Mouse (Mus musculus): ENCODE data around the gene Bola1. TPM values are rescaled to one million over a fixed set of nuclear protein-coding genes. Genes with fewer than 3 reads are reported as not detected.
"Not testable (repeated sequence)": the region's sequence is repeated elsewhere in the genome, so short reads cannot be mapped to it uniquely, and the experiment has no call there.

Bola1 gene
- polyA plus RNA-seq, 1 experiment = 55.4 TPM

- TF ChIP-seq CTCF (IDR thresholded peaks at IDR 0.05; ENCODE audit: borderline replicate concordance, control insufficient read depth, extremely low read depth, insufficient read depth, low read length, poor library complexity) = no peak
- TF ChIP-seq POLR2A (IDR thresholded peaks at IDR 0.05; ENCODE audit: control insufficient read depth, extremely low read depth, insufficient read depth, low read length, poor library complexity) = no peak
- no peaks in the 10 kb centered on the region for H3K36me3 ChIP-seq (ENCODE audit: control insufficient read depth, insufficient read depth, low read length)
- 82% methylated on average over 2 of the region's 2 CpGs for WGBS
- peaks cover 19% of the 10 kb centered on the region for H3K4me1 ChIP-seq (replicated peaks; ENCODE audit: control insufficient read depth, insufficient read depth, low read length)
- DNase-seq = no peak
- no peaks in the 10 kb centered on the region for H3K27me3 ChIP-seq (ENCODE audit: control insufficient read depth, insufficient read depth, low read length)
- H3K27ac ChIP-seq (ENCODE audit: control insufficient read depth, insufficient read depth, low read length) = no peak overlapping the region
- no peak overlapping the region for H3K4me3 ChIP-seq (ENCODE audit: control insufficient read depth, insufficient read depth, low read length)
These were observed 5.9 kb upstream of the Bola1 start for GRCm38 (mm10) chr3:96225421-96225820.

- no peak for DNase-seq
- no peaks in the 10 kb centered on the region for H3K27me3 ChIP-seq (ENCODE audit: control insufficient read depth, insufficient read depth, low read length)
- peaks cover 23% of the 10 kb centered on the region for H3K4me1 ChIP-seq (replicated peaks; ENCODE audit: control insufficient read depth, insufficient read depth, low read length)
- no peak for TF ChIP-seq CTCF (IDR thresholded peaks at IDR 0.05; ENCODE audit: borderline replicate concordance, control insufficient read depth, extremely low read depth, insufficient read depth, low read length, poor library complexity)
- no peak for TF ChIP-seq POLR2A (IDR thresholded peaks at IDR 0.05; ENCODE audit: control insufficient read depth, extremely low read depth, insufficient read depth, low read length, poor library complexity)
- 92% methylated on average over 4 of the region's 4 CpGs for WGBS
- H3K36me3 ChIP-seq (ENCODE audit: control insufficient read depth, insufficient read depth, low read length) = no peaks in the 10 kb centered on the region
- no peak overlapping the region for H3K27ac ChIP-seq (ENCODE audit: control insufficient read depth, insufficient read depth, low read length)
- H3K4me3 ChIP-seq (ENCODE audit: control insufficient read depth, insufficient read depth, low read length) = no peak overlapping the region
These were observed 3.3 kb upstream of the Bola1 start for GRCm38 (mm10) chr3:96222774-96223173.

- peak; percentile 45 for DNase-seq
- H3K36me3 ChIP-seq (ENCODE audit: control insufficient read depth, insufficient read depth, low read length) = no peaks in the 10 kb centered on the region
- H3K27ac ChIP-seq (ENCODE audit: control insufficient read depth, insufficient read depth, low read length) = peak overlapping the region; percentile 97
- no peak for TF ChIP-seq POLR2A (IDR thresholded peaks at IDR 0.05; ENCODE audit: control insufficient read depth, extremely low read depth, insufficient read depth, low read length, poor library complexity)
- TF ChIP-seq CTCF (IDR thresholded peaks at IDR 0.05; ENCODE audit: borderline replicate concordance, control insufficient read depth, extremely low read depth, insufficient read depth, low read length, poor library complexity) = no peak
- no peaks in the 10 kb centered on the region for H3K27me3 ChIP-seq (ENCODE audit: control insufficient read depth, insufficient read depth, low read length)
- H3K4me1 ChIP-seq (replicated peaks; ENCODE audit: control insufficient read depth, insufficient read depth, low read length) = peaks cover 23% of the 10 kb centered on the region
- peak overlapping the region; percentile 89 for H3K4me3 ChIP-seq (ENCODE audit: control insufficient read depth, insufficient read depth, low read length)
- 8% methylated on average over 9 of the region's 9 CpGs for WGBS
These were observed 2.1 kb upstream of the Bola1 start for GRCm38 (mm10) chr3:96221640-96222038.

- peak within 1 kb of the TSS; percentile 98 for H3K27ac ChIP-seq (ENCODE audit: control insufficient read depth, insufficient read depth, low read length)
- H3K27me3 ChIP-seq (ENCODE audit: control insufficient read depth, insufficient read depth, low read length) = no peaks in the 10 kb centered on the region
- peak; percentile 90 for DNase-seq
- H3K4me3 ChIP-seq (ENCODE audit: control insufficient read depth, insufficient read depth, low read length) = peak within 1 kb of the TSS; percentile 89
- TF ChIP-seq POLR2A (IDR thresholded peaks at IDR 0.05; ENCODE audit: control insufficient read depth, extremely low read depth, insufficient read depth, low read length, poor library complexity) (peak; percentile 50; the same call in 1 of the 2 replicates), CTCF (IDR thresholded peaks at IDR 0.05; ENCODE audit: borderline replicate concordance, control insufficient read depth, extremely low read depth, insufficient read depth, low read length, poor library complexity) (no peak)
- under 1% methylated on average over 43 of the region's 43 CpGs for WGBS
- H3K36me3 ChIP-seq (ENCODE audit: control insufficient read depth, insufficient read depth, low read length) = no peaks in the 10 kb centered on the region
- peaks cover 23% of the 10 kb centered on the region for H3K4me1 ChIP-seq (replicated peaks; ENCODE audit: control insufficient read depth, insufficient read depth, low read length)
These were observed 1.5 kb upstream of the Bola1 start, which contains the start of the genes Hist2h2ac and Hist2h2be for GRCm38 (mm10) chr3:96220765-96221639. Gene Hist2h2ac (minus strand): TSS chr3:96220880. Gene Hist2h2be (plus strand): TSS chr3:96221119.

DNA sequence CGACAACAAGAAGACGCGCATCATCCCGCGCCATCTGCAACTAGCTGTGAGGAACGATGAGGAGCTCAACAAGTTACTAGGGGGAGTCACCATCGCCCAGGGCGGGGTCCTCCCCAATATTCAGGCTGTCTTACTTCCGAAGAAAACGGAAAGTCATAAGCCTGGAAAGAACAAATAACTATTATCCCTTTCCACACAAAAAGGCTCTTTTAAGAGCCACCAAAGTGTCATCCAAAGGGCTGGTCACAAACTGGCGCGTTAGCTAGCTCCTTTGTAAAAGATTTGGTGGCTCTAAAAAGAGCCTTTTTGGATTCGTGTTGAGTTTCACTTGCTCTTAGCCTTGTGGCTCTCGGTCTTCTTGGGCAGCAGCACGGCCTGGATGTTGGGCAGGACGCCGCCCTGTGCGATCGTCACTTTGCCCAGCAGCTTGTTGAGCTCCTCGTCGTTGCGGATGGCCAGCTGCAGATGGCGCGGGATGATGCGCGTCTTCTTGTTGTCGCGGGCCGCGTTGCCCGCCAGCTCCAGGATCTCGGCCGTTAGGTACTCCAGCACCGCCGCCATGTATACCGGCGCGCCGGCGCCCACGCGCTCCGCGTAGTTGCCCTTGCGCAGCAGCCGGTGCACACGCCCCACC lies 739 bp upstream of the Bola1 start:
- Histone ChIP-seq H3K27ac (ENCODE audit: control insufficient read depth, insufficient read depth, low read length) (peak overlapping the region; percentile 98), H3K4me3 (ENCODE audit: control insufficient read depth, insufficient read depth, low read length) (peak overlapping the region; percentile 80), H3K4me1 (replicated peaks; ENCODE audit: control insufficient read depth, insufficient read depth, low read length) (peaks cover 21% of the 10 kb centered on the region)
- WGBS = under 1% methylated on average over 34 of the region's 47 CpGs
- H3K36me3 ChIP-seq (ENCODE audit: control insufficient read depth, insufficient read depth, low read length); DNase-seq; H3K27me3 ChIP-seq (ENCODE audit: control insufficient read depth, insufficient read depth, low read length): not testable (repeated sequence)
- TF ChIP-seq POLR2A (IDR thresholded peaks at IDR 0.05; ENCODE audit: control insufficient read depth, extremely low read depth, insufficient read depth, low read length, poor library complexity) = peak; percentile 77

DNA sequence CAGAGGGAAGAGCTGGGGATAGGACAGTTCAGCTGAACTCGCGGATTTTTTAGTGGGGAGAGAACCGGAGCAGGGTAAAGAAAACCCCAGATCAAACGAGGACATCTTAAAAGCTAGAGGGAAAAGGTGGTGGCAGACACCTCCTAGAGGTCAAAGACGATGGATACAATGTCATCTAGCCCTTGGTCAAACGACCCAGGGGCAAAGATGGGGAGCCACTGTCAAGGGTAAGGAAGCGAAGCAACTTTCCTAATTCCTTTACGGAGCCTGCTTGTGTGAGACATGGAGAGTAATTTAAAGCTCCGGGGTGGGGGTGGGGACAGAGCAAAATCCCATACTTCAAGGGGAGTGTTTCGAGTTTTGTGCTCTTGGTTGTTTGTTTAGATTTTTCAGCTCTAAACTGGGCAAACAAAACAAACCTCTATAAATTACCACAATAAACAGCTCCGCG lies 293 bp downstream of the Bola1 start:
- H3K4me1 ChIP-seq (replicated peaks; ENCODE audit: control insufficient read depth, insufficient read depth, low read length) = peaks cover 17% of the 10 kb centered on the region
- H3K36me3 ChIP-seq (ENCODE audit: control insufficient read depth, insufficient read depth, low read length) = no peaks in the 10 kb centered on the region
- peak overlapping the region; percentile 90 for H3K27ac ChIP-seq (ENCODE audit: control insufficient read depth, insufficient read depth, low read length)
- DNase-seq = peak; percentile 56
- under 1% methylated on average over 12 of the region's 12 CpGs for WGBS
- peak overlapping the region; percentile 49 for H3K4me3 ChIP-seq (ENCODE audit: control insufficient read depth, insufficient read depth, low read length)
- no peak for TF ChIP-seq CTCF (IDR thresholded peaks at IDR 0.05; ENCODE audit: borderline replicate concordance, control insufficient read depth, extremely low read depth, insufficient read depth, low read length, poor library complexity)
- TF ChIP-seq POLR2A (IDR thresholded peaks at IDR 0.05; ENCODE audit: control insufficient read depth, extremely low read depth, insufficient read depth, low read length, poor library complexity) = no peak
- no peaks in the 10 kb centered on the region for H3K27me3 ChIP-seq (ENCODE audit: control insufficient read depth, insufficient read depth, low read length)
